Mouse (Mus musculus) layer of hippocampus, adult 18-20 months (tissue): Measurements from ENCODE around the gene Csnk1g1. TPM values are rescaled to one million over a fixed set of nuclear protein-coding genes. Genes with fewer than 3 reads are reported as not detected.
A peak's percentile ranks its signal among the peaks of the same experiment; 100 is the strongest.

ENCODE experiments used
- DNase-seq, 2 experiments: peaks; one replicate each; pipeline ENCODE4 v3.0.0; 2022; ENCODE audit warnings: low spot score in 2 of 2
- total RNA-seq, 2 experiments: library from RNA; stranded (reverse); gene quantifications; 2 replicates each; pipeline ENCODE4 v1.2.3; 2021

The Csnk1g1 gene
- total RNA-seq, 2 experiments from 2014 or later = 38.1 to 40.1 TPM

- no peak for DNase-seq
These were observed 87.1 kb downstream of the Csnk1g1 start for GRCm38 (mm10) chr9:65995603-65996376.

DNA sequence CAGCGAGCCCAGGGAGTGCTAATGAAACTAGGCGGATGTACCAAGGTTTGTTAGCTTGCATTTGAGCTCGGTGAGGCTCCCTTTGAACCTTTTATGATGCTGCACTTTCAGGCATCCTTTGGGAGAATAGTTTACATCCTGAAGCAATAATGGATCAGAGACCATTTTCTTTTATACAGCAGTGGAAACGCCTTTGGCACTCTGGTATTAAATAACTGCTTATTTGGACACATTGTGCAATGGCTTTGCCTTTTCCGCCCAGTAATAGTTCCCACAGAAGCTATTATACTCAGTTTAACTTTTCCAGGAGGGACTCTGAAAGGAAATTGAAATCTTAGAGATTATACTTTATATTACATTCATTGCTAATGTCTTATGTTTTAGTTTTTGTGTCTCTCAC, 90.2 kb downstream of the Csnk1g1 start:
- no peak for DNase-seq

DNA sequence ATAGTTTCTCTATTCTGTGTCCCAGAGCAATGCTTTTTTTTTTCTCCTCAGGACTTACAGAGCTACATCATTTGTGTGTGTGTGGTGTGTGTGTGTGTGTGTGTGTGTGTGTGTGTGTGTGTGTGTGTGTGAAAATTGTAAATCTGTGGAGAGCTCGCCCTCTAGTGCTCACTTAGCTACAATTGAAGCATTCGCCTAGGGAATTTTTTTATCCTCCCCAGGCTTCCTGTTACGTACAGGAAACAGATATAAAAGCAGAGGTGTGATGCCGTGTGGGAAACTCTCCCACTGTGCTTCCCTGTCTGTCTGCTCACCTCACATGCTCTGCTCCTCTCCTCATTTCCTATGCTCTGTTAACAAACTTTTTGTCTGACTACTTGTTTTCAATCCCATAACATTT, 95.7 kb downstream of the Csnk1g1 start:
- peak; percentile 14 to 66 for DNase-seq

- DNase-seq = peak; percentile 44 to 63
These were observed 99.0 kb downstream of the Csnk1g1 start for GRCm38 (mm10) chr9:66007603-66008202.

- no peak for DNase-seq
These were observed 111.9 kb downstream of the Csnk1g1 start for GRCm38 (mm10) chr9:66020601-66021000.

GRCm38 (mm10) chr9:66038082-66038481, 129.4 kb downstream of the Csnk1g1 start:
- peak; percentile 61 to 82 for DNase-seq

DNA sequence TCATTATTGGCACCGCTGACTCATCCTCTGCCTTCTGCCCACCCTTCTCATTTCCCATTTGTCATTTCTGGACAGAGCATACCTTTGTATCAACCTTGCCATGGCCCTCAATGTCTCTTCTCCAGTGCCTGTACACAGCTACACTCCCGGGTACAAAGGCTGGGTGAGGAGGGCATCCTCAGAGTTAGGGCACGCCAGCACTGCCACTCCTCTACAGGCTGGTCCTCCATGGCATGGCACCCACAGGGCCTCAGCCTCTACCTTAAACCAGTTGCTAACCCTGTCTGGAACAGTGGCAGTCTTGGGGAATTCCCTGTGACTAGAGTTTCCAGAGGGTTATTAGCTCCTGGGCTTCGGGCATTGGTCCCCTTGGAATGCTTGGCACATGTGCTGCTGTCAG, 129.9 kb downstream of the Csnk1g1 start:
- DNase-seq = peak in 1 of 2 experiments; percentile 29

DNA sequence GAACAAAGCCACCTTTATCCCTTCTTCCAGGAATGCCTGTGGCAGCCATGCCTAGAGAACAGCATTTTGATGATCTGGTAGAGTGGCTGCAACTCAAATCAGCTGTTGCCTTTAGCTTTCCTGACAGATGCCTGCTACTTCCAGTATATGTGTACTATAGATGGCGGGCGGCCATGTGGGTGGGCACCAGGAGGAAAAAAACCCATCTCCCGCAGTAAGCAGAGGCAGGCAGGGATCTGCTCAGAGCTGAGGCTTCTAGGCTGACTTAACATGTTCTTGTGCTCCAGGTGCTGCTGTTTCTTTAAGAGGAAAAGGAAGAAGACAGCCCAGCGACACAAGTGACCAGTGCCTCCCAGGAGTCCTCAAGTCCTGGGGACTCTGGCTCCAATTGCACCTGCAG, 130.6 kb downstream of the Csnk1g1 start:
- peak in 1 of 2 experiments; percentile 46 for DNase-seq

GRCm38 (mm10) chr9:66040801-66041200, 132.1 kb downstream of the Csnk1g1 start:
- peak in 1 of 2 experiments; percentile 57 for DNase-seq

DNA sequence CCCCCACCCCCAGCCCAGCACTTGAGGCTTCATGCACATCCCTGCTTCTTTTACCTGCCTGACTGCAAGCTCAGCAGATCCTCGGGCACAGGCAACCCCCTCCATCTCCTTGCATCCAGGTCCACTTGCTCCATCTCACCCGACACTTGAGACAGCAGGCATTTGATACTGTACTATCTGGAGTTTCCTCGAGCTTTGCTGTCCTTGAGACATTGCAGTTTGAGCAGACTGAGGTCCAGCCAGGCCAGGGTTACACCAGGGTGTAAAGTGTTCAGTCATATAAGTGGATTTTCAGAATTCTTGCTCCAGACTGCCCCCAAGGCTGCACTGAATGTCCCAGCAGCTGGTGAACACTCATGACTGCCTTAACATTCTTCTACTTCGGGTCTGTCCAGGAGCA, 133.6 kb downstream of the Csnk1g1 start:
- DNase-seq = no peak

GRCm38 (mm10) chr9:66043241-66043640, 134.5 kb downstream of the Csnk1g1 start:
- no peak for DNase-seq

- no peak for DNase-seq
These were observed 141.3 kb downstream of the Csnk1g1 start for GRCm38 (mm10) chr9:66049931-66050601.

DNA sequence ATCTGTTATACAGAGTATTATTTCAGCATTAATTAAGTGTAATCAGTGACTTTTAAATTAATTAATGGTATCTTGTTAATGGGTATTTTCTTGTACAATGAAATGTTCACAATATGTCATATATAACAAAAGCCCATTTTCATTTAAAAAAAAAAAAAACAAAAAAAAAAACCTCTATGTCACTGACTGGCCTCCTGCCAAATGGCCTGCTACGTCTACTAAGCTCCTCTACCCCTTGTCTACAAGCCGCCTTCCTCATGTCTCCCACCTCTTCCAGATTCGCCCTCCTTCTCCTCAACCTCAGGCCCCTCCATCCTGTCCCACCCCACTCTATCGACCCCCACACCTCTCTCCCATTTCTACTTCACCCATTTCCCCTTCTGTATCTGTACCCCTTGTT, 142.8 kb downstream of the Csnk1g1 start:
- DNase-seq = no peak

- no peak for DNase-seq
These were observed 144.0 kb downstream of the Csnk1g1 start for GRCm38 (mm10) chr9:66052731-66053130.

- no peak for DNase-seq
These were observed 144.9 kb downstream of the Csnk1g1 start for GRCm38 (mm10) chr9:66053620-66054019.

- peak; percentile 98 to 99 for DNase-seq
These were observed 151.0 kb downstream of the Csnk1g1 start, which contains the start of gene Ppib for GRCm38 (mm10) chr9:66059583-66060307. TSS of gene Ppib (plus strand) at chr9:66060222.

GRCm38 (mm10) chr9:66060308-66060647, 151.6 kb downstream of the Csnk1g1 start:
- DNase-seq = no peak

DNA sequence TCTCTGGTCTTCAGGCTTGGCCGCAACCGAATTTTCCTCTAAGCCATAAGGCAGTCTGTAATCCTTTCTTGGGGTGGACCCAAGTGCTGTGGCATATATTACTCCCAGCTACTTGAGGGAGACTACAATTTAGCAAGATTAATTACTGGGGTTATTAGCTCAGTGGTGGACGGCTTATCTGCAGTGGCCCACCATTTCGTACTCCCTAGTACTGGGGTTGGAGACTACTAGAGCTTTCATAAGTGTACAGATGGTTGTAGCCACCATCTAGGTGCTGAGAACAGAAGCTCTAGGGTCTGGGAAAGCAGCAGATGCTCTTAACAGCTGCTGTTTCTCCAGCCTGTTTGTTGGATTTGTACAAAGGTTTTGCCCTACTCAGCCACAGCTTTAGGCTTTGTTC, 152.3 kb downstream of the Csnk1g1 start:
- DNase-seq = no peak

GRCm38 (mm10) chr9:66061656-66062055, 152.9 kb downstream of the Csnk1g1 start:
- no peak for DNase-seq

- no peak for DNase-seq
These were observed 154.7 kb downstream of the Csnk1g1 start for GRCm38 (mm10) chr9:66063446-66063845.

GRCm38 (mm10) chr9:66064316-66064715, 155.6 kb downstream of the Csnk1g1 start:
- no peak for DNase-seq

DNA sequence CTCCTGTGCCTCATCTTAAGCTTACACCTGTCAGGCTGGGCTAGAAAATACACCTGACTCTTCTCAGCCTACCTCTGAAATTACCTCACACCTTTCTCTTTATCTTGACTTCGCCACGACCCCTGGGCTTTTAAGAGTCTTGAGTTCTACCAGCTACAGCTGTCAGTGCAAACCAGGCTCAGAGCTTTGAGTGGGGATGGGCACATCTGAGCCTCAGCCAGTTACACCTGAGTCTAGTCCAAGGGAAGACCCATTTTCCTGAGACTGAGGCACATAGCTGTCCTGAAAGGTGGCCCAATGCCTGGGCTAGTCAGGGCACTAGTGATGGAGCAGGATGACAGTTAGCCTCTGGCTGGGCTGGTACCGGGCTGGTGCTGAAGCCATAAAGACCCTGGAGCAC, 158.1 kb downstream of the Csnk1g1 start:
- no peak for DNase-seq
